Mouse (Mus musculus) embryonic facial prominence, embryonic 14.5 days (tissue): ENCODE results near the gene Pgm2. TPM values are rescaled to one million over a fixed set of nuclear protein-coding genes. Genes with fewer than 3 reads are reported as not detected.

ENCODE experiments used
- ATAC-seq: fragments of 200-750 bp; cut with Nextera tagmentation; 2 replicates; pipeline ENCODE4 v1.8.0; 2017; ENCODE audit warnings: low read depth, moderate number of reproducible peaks, moderate TSS enrichment
- DNase-seq: peaks from one replicate; pipeline ENCODE4 v3.0.0-alpha.2; 2015; ENCODE audit warnings: low spot score
- H3K27ac ChIP-seq: fragments of 300-500 bp; sonication (generic); replicated peaks from 2 replicates; pipeline ENCODE4 v1.5.1; 2014; ENCODE audit warnings: low read depth, mild to moderate bottlenecking, low read length, moderate library complexity
- H3K27me3 ChIP-seq: fragments of 300-500 bp; sonication (generic); replicated peaks from 2 replicates; pipeline ENCODE4 v1.6.1; 2014; ENCODE audit warnings: low read length; ENCODE audit not compliant: control insufficient read depth, insufficient read depth
- H3K36me3 ChIP-seq: fragments of 300-500 bp; sonication (generic); 2 replicates; pipeline ENCODE4 v1.6.1; 2014; ENCODE audit warnings: low read length, mixed read lengths; ENCODE audit not compliant: control insufficient read depth, insufficient read depth
- H3K4me1 ChIP-seq: fragments of 300-500 bp; sonication (generic); 2 replicates; pipeline ENCODE4 v1.6.1; 2014; ENCODE audit warnings: antibody characterized with exemption, low read length; ENCODE audit not compliant: control insufficient read depth, insufficient read depth
- H3K4me2 ChIP-seq: fragments of 300-500 bp; sonication (generic); 2 replicates; pipeline ENCODE4 v1.6.1; 2014; ENCODE audit warnings: low read depth, mild to moderate bottlenecking, low read length, moderate library complexity, mixed read lengths
- H3K4me3 ChIP-seq: fragments of 300-500 bp; sonication (generic); 2 replicates; pipeline ENCODE4 v1.5.1; 2014; ENCODE audit warnings: low read depth, mild to moderate bottlenecking, low read length
- H3K9ac ChIP-seq: fragments of 300-500 bp; sonication (generic); 2 replicates; pipeline ENCODE4 v1.6.1; 2014; ENCODE audit warnings: low read depth, mild to moderate bottlenecking, low read length, moderate library complexity, mixed read lengths
- H3K9me3 ChIP-seq: fragments of 300-500 bp; sonication (generic); 2 replicates; pipeline ENCODE4 v1.6.1; 2016; ENCODE audit warnings: low read length; ENCODE audit not compliant: control insufficient read depth
- WGBS: fragments of 180-500 bp; shearing (Covaris S2); extraction: QIAGEN DNeasy Blood & Tissue Kit; methylation state at CpG from one replicate; pipeline ENCODE4 v1.1.7; 2014; 5-methylcytosine and 5-hydroxymethylcytosine counted together
- microRNA-seq: library from miRNA; unstranded; fragments of <30 nt; microRNA quantifications from one replicate; pipeline ENCODE4, GENCODE M21; 2016; ENCODE audit warnings: borderline number of aligned reads
- polyA plus RNA-seq: library from polyadenylated mRNA; unstranded; fragments of >200 nt; fragmentation: Nextera tagmentation; extraction: Ambion mirVana; gene quantifications from 2 replicates; pipeline ENCODE4 v1.2.1, GENCODE M21; 2014

Gene Pgm2
- polyA plus RNA-seq, 1 experiment from 2014 or later: 24.5 TPM

DNA sequence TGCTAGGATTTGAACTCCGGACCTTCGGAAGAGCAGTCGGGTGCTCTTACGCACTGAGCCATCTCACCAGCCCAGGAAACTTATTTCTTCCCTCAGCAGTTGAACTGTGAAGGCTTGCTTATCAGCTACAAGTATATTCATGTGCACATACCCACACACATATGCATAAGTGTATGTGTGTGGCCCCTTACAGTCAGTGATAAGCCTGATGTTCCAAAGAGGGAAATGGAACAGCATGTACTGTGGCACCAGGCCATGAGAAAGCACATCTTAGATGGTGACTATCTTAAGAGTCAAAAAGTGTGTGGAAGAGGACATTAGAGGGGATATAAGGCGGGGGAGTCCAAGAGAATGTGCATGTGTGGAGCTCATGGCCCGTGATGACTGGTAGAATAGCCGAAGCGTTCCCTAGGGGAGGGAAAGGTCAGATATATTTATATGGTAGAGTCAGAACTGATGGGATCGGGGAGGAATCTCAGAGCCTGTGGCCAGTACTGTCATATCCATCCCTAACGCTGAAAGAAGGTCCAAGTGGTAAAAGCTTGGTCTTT lies 76.3 kb downstream of the Pgm2 start:
- H3K4me2 ChIP-seq: no peak overlapping the region
- no peak overlapping the region for H3K27ac ChIP-seq
- ATAC-seq (no peak), DNase-seq (no peak)
- H3K27me3 ChIP-seq: 0 out of 2 replicates have a peak, but pooled peaks cover 3% of the 10 kb centered on the region
- WGBS: 88% methylated on average over 10 of the region's 10 CpGs
- H3K36me3 ChIP-seq: no peaks in the 10 kb centered on the region
- no peaks in the 10 kb centered on the region for H3K4me1 ChIP-seq
- no peak overlapping the region for H3K4me3 ChIP-seq
- H3K9ac ChIP-seq: no peak overlapping the region
- no peaks in the 10 kb centered on the region for H3K9me3 ChIP-seq

- DNase-seq: no peak
- Histone ChIP-seq H3K4me3 (no peak overlapping the region), H3K4me1 (no peaks in the 10 kb centered on the region), H3K9ac (no peak overlapping the region), H3K27me3 (no peaks in the 10 kb centered on the region), H3K27ac (no peak overlapping the region), H3K4me2 (no peak overlapping the region), H3K36me3 (no peaks in the 10 kb centered on the region), H3K9me3 (no peaks in the 10 kb centered on the region)
- ATAC-seq: peak; percentile 50; the same call in 1 of the 2 replicates
- 78% methylated on average over 3 of the region's 3 CpGs for WGBS
These were observed 80.1 kb downstream of the Pgm2 start for GRCm38 (mm10) chr5:64172884-64173283.

DNA sequence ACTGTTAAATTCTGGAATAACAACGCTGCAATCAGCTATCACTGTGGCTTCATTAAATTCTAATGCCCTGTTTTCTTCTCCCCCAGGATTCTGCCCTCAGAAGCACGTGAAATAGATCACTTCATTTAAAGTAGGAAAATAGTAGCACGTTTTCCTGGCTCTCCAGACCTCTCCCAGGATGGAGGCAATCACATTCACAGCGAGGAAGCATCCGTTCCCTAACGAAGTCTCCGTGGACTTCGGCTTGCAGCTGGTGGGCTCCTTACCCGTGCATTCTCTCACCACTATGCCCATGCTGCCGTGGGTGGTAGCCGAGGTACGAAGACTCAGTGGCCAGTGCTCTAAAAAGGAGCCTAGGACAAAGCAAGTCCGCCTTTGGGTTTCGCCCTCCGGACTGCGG lies 80.6 kb downstream of the Pgm2 start:
- H3K27me3 ChIP-seq: no peaks in the 10 kb centered on the region
- H3K4me3 ChIP-seq: no peak overlapping the region
- WGBS: 78% methylated on average over 16 of the region's 16 CpGs
- H3K36me3 ChIP-seq: no peaks in the 10 kb centered on the region
- peak; percentile 12; the same call in 1 of the 2 replicates for ATAC-seq
- no peak for DNase-seq
- H3K4me2 ChIP-seq: no peak overlapping the region
- no peaks in the 10 kb centered on the region for H3K4me1 ChIP-seq
- H3K9ac ChIP-seq: no peak overlapping the region
- no peaks in the 10 kb centered on the region for H3K9me3 ChIP-seq
- no peak overlapping the region for H3K27ac ChIP-seq

GRCm38 (mm10) chr5:64174429-64174935 lies 81.7 kb downstream of the Pgm2 start:
- Histone ChIP-seq H3K27ac (no peak overlapping the region), H3K4me3 (no peak overlapping the region), H3K4me1 (no peaks in the 10 kb centered on the region), H3K27me3 (no peaks in the 10 kb centered on the region), H3K9me3 (no peaks in the 10 kb centered on the region), H3K9ac (no peak overlapping the region), H3K36me3 (no peaks in the 10 kb centered on the region), H3K4me2 (no peak overlapping the region)
- 60% methylated on average over 5 of the region's 5 CpGs for WGBS
- DNase-seq: no peak
- no peak for ATAC-seq

Small RNA genes lying within 50 kb of the gene (microRNA-seq; reads per million reads assigned to microRNA genes)
- not detected for gene Gm22395
- gene Gm23967: not detected

Other genes starting within 250 kb of the Pgm2 start
- 14.1 and 15.5 TPM in 2 replicates for gene Rell1, start 124.1 kb upstream of the Pgm2 start, polyA plus RNA-seq
- 19.1 and 21.5 TPM in 2 replicates for gene Tbc1d1, start 63.4 kb downstream of the Pgm2 start, polyA plus RNA-seq